Mouse (Mus musculus) heart, postnatal 0 days (tissue): ENCODE measurements around the gene Fzd7. TPM values are rescaled to one million over a fixed set of nuclear protein-coding genes. Genes with fewer than 3 reads are reported as not detected.

Experiments
- ATAC-seq: fragments of 200-750 bp; cut with Nextera tagmentation; 2 replicates; pipeline ENCODE4 v1.8.0; 2017; ENCODE audit warnings: low read depth, moderate number of reproducible peaks, moderate library complexity; ENCODE audit not compliant: insufficient read depth
- DNase-seq: peaks from one replicate; pipeline ENCODE4 v3.0.0-alpha.2; 2016; ENCODE audit warnings: low spot score
- H3K27ac ChIP-seq: fragments of 300-500 bp; sonication (generic); 2 replicates; pipeline ENCODE4 v1.5.1; 2014; ENCODE audit warnings: low read depth, mild to moderate bottlenecking
- H3K27me3 ChIP-seq: fragments of 300-500 bp; sonication (generic); 2 replicates; pipeline ENCODE4 v1.6.1; 2014; ENCODE audit warnings: low read length, mixed read lengths; ENCODE audit not compliant: control insufficient read depth, insufficient read depth
- H3K36me3 ChIP-seq: fragments of 300-500 bp; sonication (generic); replicated peaks from 2 replicates; pipeline ENCODE4 v1.6.1; 2014; ENCODE audit warnings: low read length, mixed read lengths; ENCODE audit not compliant: control insufficient read depth, insufficient read depth
- H3K4me1 ChIP-seq: fragments of 300-500 bp; sonication (generic); 2 replicates; pipeline ENCODE4 v1.6.1; 2014; ENCODE audit warnings: antibody characterized with exemption; ENCODE audit not compliant: control insufficient read depth, insufficient read depth
- H3K4me2 ChIP-seq: fragments of 300-500 bp; sonication (generic); 2 replicates; pipeline ENCODE4 v1.6.1; 2014; ENCODE audit warnings: low read depth, mild to moderate bottlenecking, low read length, moderate library complexity
- H3K4me3 ChIP-seq: fragments of 300-500 bp; sonication (generic); 2 replicates; pipeline ENCODE4 v1.5.1; 2014; ENCODE audit warnings: low read depth, low read length
- H3K9ac ChIP-seq: fragments of 300-500 bp; sonication (generic); replicated peaks from 2 replicates; pipeline ENCODE4 v1.6.1; 2014; ENCODE audit warnings: low read depth, low read length, mixed read lengths
- H3K9me3 ChIP-seq: fragments of 300-500 bp; sonication (generic); replicated peaks from 2 replicates; pipeline ENCODE4 v1.6.1; 2016; ENCODE audit warnings: low read length; ENCODE audit not compliant: control insufficient read depth
- CTCF ChIP-seq: IDR thresholded peaks from 2 replicates; pipeline ENCODE4 v1.5.1; 2016; ENCODE audit warnings: antibody characterized with exemption, control low read depth, low read depth
- EP300 ChIP-seq: IDR thresholded peaks from 2 replicates; pipeline ENCODE4 v1.6.1; 2016; ENCODE audit warnings: antibody characterized with exemption, low read depth
- WGBS: fragments of 180-500 bp; shearing (Covaris S2); extraction: QIAGEN DNeasy Blood & Tissue Kit; methylation state at CpG from one replicate; pipeline ENCODE4 v1.1.7; 2014; 5-methylcytosine and 5-hydroxymethylcytosine counted together
- polyA plus RNA-seq: library from polyadenylated mRNA; unstranded; fragments of >200 nt; fragmentation: Nextera tagmentation; extraction: Ambion mirVana; gene quantifications from 2 replicates; pipeline ENCODE4 v1.2.1, GENCODE M21; 2015
- total RNA-seq: library from RNA; depleted of rRNA; stranded (reverse); fragments of >200 nt; gene quantifications from 2 replicates; pipeline ENCODE4 v1.2.3, GENCODE M21; 2014; ENCODE audit warnings: low replicate concordance; rRNA removed

Fzd7 gene
- total and polyA plus RNA-seq, 2 experiments from 2014 or later = 1.0 to 9.0 TPM

DNA sequence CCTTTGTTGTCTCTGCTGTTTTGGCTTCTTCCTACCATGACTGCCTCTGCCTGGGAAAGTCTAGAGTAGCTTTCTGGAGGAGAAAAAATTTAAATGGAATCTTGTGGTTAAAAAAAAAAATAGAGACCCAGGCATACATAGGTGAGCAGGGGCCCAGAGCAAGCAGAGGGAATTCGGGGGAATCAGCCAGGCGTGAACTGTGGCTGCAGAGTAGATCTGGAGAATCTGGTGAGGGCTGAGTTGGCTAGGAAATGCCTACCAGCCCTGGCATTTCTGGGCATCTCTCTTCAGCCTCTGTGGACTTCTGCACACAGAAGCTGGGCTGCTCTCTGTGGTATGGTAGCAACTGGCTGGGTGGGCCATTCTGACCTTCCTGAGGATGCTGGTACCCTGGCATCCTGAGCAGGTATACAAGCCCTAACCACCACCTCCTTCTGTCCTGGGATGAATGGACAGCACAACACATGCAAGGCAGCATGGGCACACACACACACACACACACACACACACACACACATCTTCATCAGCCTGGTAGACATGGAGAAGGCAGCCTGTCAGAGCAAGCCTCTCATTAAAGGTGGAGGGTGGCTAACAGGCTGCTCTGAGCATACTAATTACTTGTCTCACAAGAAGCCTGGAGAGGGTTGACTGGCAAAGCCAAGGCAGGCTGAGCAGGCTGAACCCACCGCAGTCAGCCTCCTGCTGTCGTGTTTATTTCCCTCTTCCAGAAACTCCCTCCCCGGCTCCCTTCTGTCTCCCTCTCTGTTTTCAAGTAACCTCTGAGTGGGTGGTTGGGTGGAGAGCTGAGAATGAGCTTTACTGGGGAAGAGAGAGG is 53.0 kb downstream of the Fzd7 start:
- no peak overlapping the region for H3K4me2 ChIP-seq
- H3K9me3 ChIP-seq = no peaks in the 10 kb centered on the region
- TF ChIP-seq CTCF (no peak), EP300 (no peak)
- no peak for ATAC-seq
- 39% methylated on average over 5 of the region's 5 CpGs for WGBS
- H3K36me3 ChIP-seq = no peaks in the 10 kb centered on the region
- no peaks in the 10 kb centered on the region for H3K4me1 ChIP-seq
- no peak for DNase-seq
- H3K27ac ChIP-seq = no peak overlapping the region
- no peak overlapping the region for H3K9ac ChIP-seq
- H3K4me3 ChIP-seq = no peak overlapping the region
- H3K27me3 ChIP-seq = no peaks in the 10 kb centered on the region

Other genes with a start within 250 kb of the Fzd7 start
- 9.7 and 20.2 TPM in 2 replicates for gene Als2, start 245.2 kb upstream of the Fzd7 start, total RNA-seq
- gene Als2, start 245.2 kb upstream of the Fzd7 start, polyA plus RNA-seq = 2.7 and 2.9 TPM in 2 replicates
- 1.0 TPM in 1 of 2 replicates, not detected in the other for gene Cdk15, start 225.5 kb upstream of the Fzd7 start, total RNA-seq
- 0.14 TPM in 1 of 2 replicates, not detected in the other for gene Cdk15, start 225.5 kb upstream of the Fzd7 start, polyA plus RNA-seq
- gene Gm973, start 33.8 kb downstream of the Fzd7 start, total RNA-seq = not detected in 2 replicates
- 0.14 and 0.65 TPM in 2 replicates for gene Gm973, start 33.8 kb downstream of the Fzd7 start, polyA plus RNA-seq
- 68.9 and 71.3 TPM in 2 replicates for gene Sumo1, start 188.4 kb downstream of the Fzd7 start, total RNA-seq
- 186 and 199 TPM in 2 replicates for gene Sumo1, start 188.4 kb downstream of the Fzd7 start, polyA plus RNA-seq
- 30.7 and 31.1 TPM in 2 replicates for gene Nop58, start 202.5 kb downstream of the Fzd7 start, total RNA-seq
- 70.5 and 82.0 TPM in 2 replicates for gene Nop58, start 202.5 kb downstream of the Fzd7 start, polyA plus RNA-seq